Mouse (Mus musculus): ENCODE measurements around the gene Rgs6. TPM values are rescaled to one million over a fixed set of nuclear protein-coding genes. Genes with fewer than 3 reads are reported as not detected.

Gene Rgs6
- polyA plus RNA-seq, 1 experiment from 2014 or later = 2.6 TPM

DNA sequence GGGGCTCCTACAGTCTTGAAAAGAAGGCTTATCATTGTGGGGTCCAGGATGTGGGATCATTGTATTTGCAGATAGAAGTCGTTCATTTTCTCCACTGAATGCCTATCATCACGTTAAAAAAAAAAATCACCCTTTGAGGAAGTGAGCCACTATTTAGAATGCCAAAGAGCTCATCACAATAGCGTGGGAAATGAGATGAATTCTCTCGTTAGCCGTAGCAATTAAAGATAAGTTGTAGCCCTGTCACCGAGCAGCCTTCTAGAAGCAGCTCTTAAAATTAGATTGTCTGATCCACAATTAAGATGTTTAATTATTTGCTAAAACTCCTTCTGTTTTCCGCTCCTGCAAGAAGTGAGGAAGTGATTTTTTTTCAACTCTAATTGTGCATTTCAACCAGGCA lies 459.6 kb downstream of the Rgs6 start:
- 77% methylated on average over 7 of the region's 7 CpGs for WGBS
- Histone ChIP-seq H3K4me1 (ENCODE audit: control insufficient read depth, insufficient read depth, low read length) (peaks cover 13% of the 10 kb centered on the region), H3K27ac (replicated peaks; ENCODE audit: low read depth, low read length) (no peak overlapping the region), H3K27me3 (replicated peaks; ENCODE audit: control insufficient read depth, insufficient read depth, low read length) (no peaks in the 10 kb centered on the region), H3K4me3 (ENCODE audit: low read depth, low read length) (no peak overlapping the region), H3K9ac (ENCODE audit: low read depth, low read length) (no peak overlapping the region), H3K36me3 (ENCODE audit: control insufficient read depth, insufficient read depth, low read length) (no peaks in the 10 kb centered on the region), H3K4me2 (ENCODE audit: low read depth, low read length) (no peak overlapping the region), H3K9me3 (ENCODE audit: control insufficient read depth, low read length) (no peaks in the 10 kb centered on the region)
- no peak for ATAC-seq (ENCODE audit: low read depth)
- no peak for DNase-seq (ENCODE audit: low spot score)

- 79% methylated on average over 8 of the region's 8 CpGs for WGBS
- Histone ChIP-seq H3K4me2 (ENCODE audit: low read depth, low read length) (no peak overlapping the region), H3K27ac (replicated peaks; ENCODE audit: low read depth, low read length) (no peak overlapping the region), H3K4me1 (ENCODE audit: control insufficient read depth, insufficient read depth, low read length) (no peaks in the 10 kb centered on the region), H3K27me3 (replicated peaks; ENCODE audit: control insufficient read depth, insufficient read depth, low read length) (no peaks in the 10 kb centered on the region), H3K9me3 (ENCODE audit: control insufficient read depth, low read length) (no peaks in the 10 kb centered on the region), H3K4me3 (ENCODE audit: low read depth, low read length) (no peak overlapping the region), H3K36me3 (ENCODE audit: control insufficient read depth, insufficient read depth, low read length) (no peaks in the 10 kb centered on the region), H3K9ac (ENCODE audit: low read depth, low read length) (no peak overlapping the region)
- no peak for ATAC-seq (ENCODE audit: low read depth)
- DNase-seq (ENCODE audit: low spot score) = no peak
These were observed 462.4 kb downstream of the Rgs6 start for GRCm38 (mm10) chr12:83050514-83050913.

DNA sequence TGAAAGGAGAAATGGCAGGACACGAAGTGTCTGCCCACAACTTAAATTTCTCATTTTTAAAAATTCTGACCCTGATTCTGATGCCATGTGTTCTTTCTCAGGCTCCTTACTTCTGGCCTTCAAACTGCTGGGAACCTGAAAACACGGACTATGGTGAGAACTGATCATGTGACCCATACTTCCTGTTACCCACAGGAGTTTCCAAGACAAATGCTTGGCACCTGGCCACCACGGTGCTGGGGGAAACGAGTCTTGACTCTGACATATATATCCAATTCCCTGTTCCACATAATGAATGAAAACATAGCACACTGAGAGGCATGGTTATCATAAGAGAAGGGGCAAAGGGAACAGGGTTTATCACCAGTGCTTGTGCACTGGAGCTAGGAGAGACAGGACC lies 464.3 kb downstream of the Rgs6 start:
- DNase-seq (ENCODE audit: low spot score) (no peak), ATAC-seq (ENCODE audit: low read depth) (no peak)
- H3K9ac ChIP-seq (ENCODE audit: low read depth, low read length) = no peak overlapping the region
- 54% methylated on average over 4 of the region's 4 CpGs for WGBS
- no peak overlapping the region for H3K27ac ChIP-seq (replicated peaks; ENCODE audit: low read depth, low read length)
- no peak overlapping the region for H3K4me3 ChIP-seq (ENCODE audit: low read depth, low read length)
- H3K9me3 ChIP-seq (ENCODE audit: control insufficient read depth, low read length) = no peaks in the 10 kb centered on the region
- H3K27me3 ChIP-seq (replicated peaks; ENCODE audit: control insufficient read depth, insufficient read depth, low read length) = no peaks in the 10 kb centered on the region
- no peak overlapping the region for H3K4me2 ChIP-seq (ENCODE audit: low read depth, low read length)
- no peaks in the 10 kb centered on the region for H3K4me1 ChIP-seq (ENCODE audit: control insufficient read depth, insufficient read depth, low read length)
- no peaks in the 10 kb centered on the region for H3K36me3 ChIP-seq (ENCODE audit: control insufficient read depth, insufficient read depth, low read length)

DNA sequence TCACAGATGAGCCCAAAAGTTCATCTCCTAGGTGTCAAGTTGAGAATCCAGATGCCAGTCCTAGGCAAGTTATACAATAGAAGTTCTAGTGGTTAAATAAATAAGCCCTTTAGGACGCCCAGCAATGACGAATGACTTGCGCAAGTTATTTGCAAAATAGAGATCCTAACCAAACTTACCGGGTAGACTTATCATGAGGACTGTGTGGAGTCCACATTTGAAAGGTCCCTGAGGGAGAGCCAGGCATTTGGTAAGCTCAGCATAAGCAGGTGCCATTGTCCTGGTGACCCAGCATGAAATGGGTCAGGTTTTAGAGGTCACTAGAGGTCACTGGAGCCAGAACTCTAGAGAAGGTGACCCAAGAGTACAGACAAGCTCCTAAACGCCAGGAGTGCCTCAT lies 467.6 kb downstream of the Rgs6 start:
- Histone ChIP-seq H3K4me1 (ENCODE audit: control insufficient read depth, insufficient read depth, low read length) (no peaks in the 10 kb centered on the region), H3K4me2 (ENCODE audit: low read depth, low read length) (no peak overlapping the region), H3K27me3 (replicated peaks; ENCODE audit: control insufficient read depth, insufficient read depth, low read length) (no peaks in the 10 kb centered on the region), H3K4me3 (ENCODE audit: low read depth, low read length) (no peak overlapping the region), H3K9me3 (ENCODE audit: control insufficient read depth, low read length) (no peaks in the 10 kb centered on the region), H3K36me3 (ENCODE audit: control insufficient read depth, insufficient read depth, low read length) (no peaks in the 10 kb centered on the region), H3K9ac (ENCODE audit: low read depth, low read length) (no peak overlapping the region), H3K27ac (replicated peaks; ENCODE audit: low read depth, low read length) (no peak overlapping the region)
- DNase-seq (ENCODE audit: low spot score) = no peak
- ATAC-seq (ENCODE audit: low read depth) = no peak
- 80% methylated on average over 5 of the region's 5 CpGs for whole genome bisulfite sequencing

- Histone ChIP-seq H3K9ac (ENCODE audit: low read depth, low read length) (no peak overlapping the region), H3K27me3 (replicated peaks; ENCODE audit: control insufficient read depth, insufficient read depth, low read length) (no peaks in the 10 kb centered on the region; the same call in 1 of the 2 replicates), H3K36me3 (ENCODE audit: control insufficient read depth, insufficient read depth, low read length) (no peaks in the 10 kb centered on the region), H3K9me3 (ENCODE audit: control insufficient read depth, low read length) (no peaks in the 10 kb centered on the region), H3K4me3 (ENCODE audit: low read depth, low read length) (no peak overlapping the region), H3K4me2 (ENCODE audit: low read depth, low read length) (no peak overlapping the region), H3K4me1 (ENCODE audit: control insufficient read depth, insufficient read depth, low read length) (no peaks in the 10 kb centered on the region), H3K27ac (replicated peaks; ENCODE audit: low read depth, low read length) (no peak overlapping the region)
- WGBS = 73% methylated on average over 6 of the region's 6 CpGs
- ATAC-seq (ENCODE audit: low read depth) (no peak), DNase-seq (ENCODE audit: low spot score) (no peak)
These were observed 478.3 kb downstream of the Rgs6 start for GRCm38 (mm10) chr12:83066426-83066825.

DNA sequence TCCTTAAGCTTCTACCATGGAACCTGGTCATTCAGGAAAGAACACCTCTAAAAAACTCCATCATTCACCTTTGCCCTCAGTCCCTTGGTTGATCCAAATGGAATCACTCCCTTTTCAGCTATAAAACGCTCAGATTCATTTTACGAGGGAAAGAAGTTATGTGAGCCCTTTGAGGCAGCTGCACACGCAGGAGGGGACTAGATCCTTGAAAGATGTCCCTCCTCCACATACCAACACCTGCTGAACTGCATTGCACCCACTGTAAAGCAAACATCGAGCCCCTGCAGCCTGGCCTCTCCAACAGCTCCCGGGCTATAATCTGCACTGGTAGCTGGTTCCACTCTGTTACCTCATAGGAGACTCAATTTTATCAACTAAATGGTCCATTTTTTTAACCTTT lies 482.8 kb downstream of the Rgs6 start:
- H3K27ac ChIP-seq (replicated peaks; ENCODE audit: low read depth, low read length) = no peak overlapping the region

GRCm38 (mm10) chr12:83072181-83072887 lies 484.2 kb downstream of the Rgs6 start:
- WGBS = 39% methylated on average over 3 of the region's 3 CpGs
- no peak overlapping the region for H3K4me3 ChIP-seq (ENCODE audit: low read depth, low read length)
- no peak overlapping the region for H3K9ac ChIP-seq (ENCODE audit: low read depth, low read length)
- DNase-seq (ENCODE audit: low spot score) (peak; percentile 39), ATAC-seq (ENCODE audit: low read depth) (no peak)
- no peaks in the 10 kb centered on the region for H3K27me3 ChIP-seq (replicated peaks; ENCODE audit: control insufficient read depth, insufficient read depth, low read length)
- H3K4me1 ChIP-seq (ENCODE audit: control insufficient read depth, insufficient read depth, low read length) = peaks cover 11% of the 10 kb centered on the region
- H3K36me3 ChIP-seq (ENCODE audit: control insufficient read depth, insufficient read depth, low read length) = no peaks in the 10 kb centered on the region
- no peak overlapping the region for H3K27ac ChIP-seq (replicated peaks; ENCODE audit: low read depth, low read length)
- no peaks in the 10 kb centered on the region for H3K9me3 ChIP-seq (ENCODE audit: control insufficient read depth, low read length)
- no peak overlapping the region for H3K4me2 ChIP-seq (ENCODE audit: low read depth, low read length)

More for the DNA sequence above, 482.8 kb downstream of the Rgs6 start:
- H3K4me3 ChIP-seq (ENCODE audit: low read depth, low read length) = no peak overlapping the region
- WGBS = 65% methylated on average over 5 of the region's 5 CpGs
- H3K4me1 ChIP-seq (ENCODE audit: control insufficient read depth, insufficient read depth, low read length) = peaks cover 11% of the 10 kb centered on the region
- H3K36me3 ChIP-seq (ENCODE audit: control insufficient read depth, insufficient read depth, low read length) = no peaks in the 10 kb centered on the region
- no peak overlapping the region for H3K9ac ChIP-seq (ENCODE audit: low read depth, low read length)
- no peak overlapping the region for H3K4me2 ChIP-seq (ENCODE audit: low read depth, low read length)
- no peaks in the 10 kb centered on the region for H3K9me3 ChIP-seq (ENCODE audit: control insufficient read depth, low read length)
- ATAC-seq (ENCODE audit: low read depth) (no peak), DNase-seq (ENCODE audit: low spot score) (no peak)
- no peaks in the 10 kb centered on the region for H3K27me3 ChIP-seq (replicated peaks; ENCODE audit: control insufficient read depth, insufficient read depth, low read length)

DNA sequence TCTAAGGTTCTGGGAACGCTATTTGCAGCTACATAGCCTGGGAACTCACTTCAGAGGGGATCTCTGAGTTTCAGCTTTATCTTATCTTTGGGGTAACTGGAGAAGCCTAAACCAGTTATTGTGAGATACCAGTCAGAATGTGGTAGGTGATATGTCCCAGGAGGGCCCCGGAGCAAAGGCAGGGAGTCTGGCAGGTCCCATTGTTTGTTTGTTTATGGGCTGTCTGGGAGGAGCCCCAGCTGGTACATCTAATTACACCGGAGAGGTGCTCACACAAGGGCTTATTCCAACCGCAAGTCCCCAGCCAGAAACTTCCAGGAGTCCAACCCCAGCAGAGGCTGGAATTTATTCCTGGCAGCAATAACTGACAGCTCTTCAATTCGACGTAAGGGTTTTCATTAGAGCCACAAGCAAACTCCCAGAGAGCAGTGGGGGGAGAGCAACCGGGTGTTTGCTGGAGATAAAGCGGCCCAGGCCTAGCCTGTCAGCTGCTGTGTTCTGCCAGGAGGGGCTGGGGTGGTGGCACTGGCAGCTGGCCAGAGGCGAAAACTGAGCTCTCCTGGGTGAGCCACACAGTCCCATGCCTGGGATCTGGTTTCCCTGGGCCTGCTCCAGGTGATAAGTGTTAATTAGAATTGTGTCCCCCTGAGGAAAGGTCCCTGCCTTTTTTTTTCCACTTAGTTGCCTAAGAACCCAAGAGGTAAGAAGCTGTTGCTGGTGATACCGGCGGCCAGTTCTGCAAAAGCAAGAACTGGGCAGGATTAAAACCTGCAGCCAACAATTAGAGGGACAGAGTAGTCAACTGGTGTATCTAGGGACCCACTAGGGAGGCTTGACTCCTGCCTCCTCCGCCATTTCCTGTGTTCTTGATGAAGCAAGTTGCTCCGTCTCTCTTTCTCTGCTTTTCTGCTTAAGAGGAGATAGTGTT lies 485.1 kb downstream of the Rgs6 start:
- 17% methylated on average over 13 of the region's 13 CpGs for WGBS
- peak overlapping the region; percentile 42 for H3K27ac ChIP-seq (replicated peaks; ENCODE audit: low read depth, low read length)
- no peaks in the 10 kb centered on the region for H3K27me3 ChIP-seq (replicated peaks; ENCODE audit: control insufficient read depth, insufficient read depth, low read length)
- ATAC-seq (ENCODE audit: low read depth) (peak; percentile 97), DNase-seq (ENCODE audit: low spot score) (peak; percentile 88)
- H3K4me1 ChIP-seq (ENCODE audit: control insufficient read depth, insufficient read depth, low read length) = peaks cover 11% of the 10 kb centered on the region
- H3K9me3 ChIP-seq (ENCODE audit: control insufficient read depth, low read length) = no peaks in the 10 kb centered on the region
- peak overlapping the region; percentile 18; the same call in 1 of the 2 replicates for H3K4me2 ChIP-seq (ENCODE audit: low read depth, low read length)
- no peak overlapping the region for H3K4me3 ChIP-seq (ENCODE audit: low read depth, low read length)
- no peaks in the 10 kb centered on the region for H3K36me3 ChIP-seq (ENCODE audit: control insufficient read depth, insufficient read depth, low read length)
- no peak overlapping the region for H3K9ac ChIP-seq (ENCODE audit: low read depth, low read length)
